Mouse (Mus musculus) lung, postnatal 10 days (tissue): Measurements from ENCODE around the gene Taf15.
A peak's percentile ranks its signal among the peaks of the same experiment; 100 is the strongest.

ENCODE experiments used
- DNase-seq: peaks from one replicate; pipeline ENCODE4 v3.0.0; 2021

Gene Taf15

GRCm38 (mm10) chr11:83472324-83473234 is at the start of gene Taf15:
Taf15 (plus strand) TSS chr11:83473086.
- DNase-seq: peak; percentile 99

- peak; percentile 78 for DNase-seq
Measured at GRCm38 (mm10) chr11:83424681-83425080, 48.2 kb upstream of the Taf15 start.

DNA sequence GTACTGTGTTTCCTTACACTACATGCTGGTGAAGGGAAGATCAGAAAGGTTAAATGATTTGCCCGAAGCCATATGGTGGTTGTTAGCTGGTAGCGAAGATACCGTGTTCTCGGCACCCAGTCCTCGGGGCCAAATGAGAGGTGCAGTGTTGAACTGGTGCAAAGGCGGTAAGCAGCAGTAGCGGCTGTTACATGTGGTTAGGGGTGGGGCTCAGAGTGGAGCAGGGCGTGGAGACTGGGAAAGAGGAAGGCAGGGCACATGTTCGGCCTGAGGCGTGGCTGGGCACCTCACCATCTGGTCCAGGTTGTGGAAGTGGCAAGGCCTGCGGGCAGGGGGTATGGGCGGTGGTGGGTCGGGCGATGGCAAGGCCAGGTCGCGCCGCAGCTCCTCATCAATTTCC is 45.9 kb upstream of the Taf15 start:
- peak; percentile 33 for DNase-seq

DNA sequence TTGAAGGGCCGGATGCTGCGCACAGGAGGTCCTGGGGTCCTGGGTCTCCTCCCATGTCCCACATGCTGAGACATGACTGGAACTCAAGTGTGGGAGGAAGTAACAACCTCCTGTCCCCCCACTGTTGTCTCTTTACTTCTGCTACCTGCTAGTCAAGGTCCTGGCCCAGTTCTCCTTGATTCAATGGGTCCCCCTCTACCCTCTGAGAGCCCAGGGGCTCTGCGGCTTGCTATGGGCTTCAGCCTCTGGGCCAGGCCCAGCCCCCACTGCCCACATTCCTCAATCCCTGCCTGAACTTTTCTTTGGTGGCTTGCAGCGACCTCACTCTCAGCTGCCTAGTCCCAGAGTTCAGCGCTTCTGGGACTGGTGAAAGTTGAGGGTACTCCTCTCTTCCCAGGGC is 43.5 kb upstream of the Taf15 start, which contains the start of gene Gas2l2:
Gene Gas2l2 (minus strand): TSS at position 101 of the 400 bp plus-strand sequence.
- DNase-seq: no peak

- DNase-seq: no peak
Measured at GRCm38 (mm10) chr11:83432533-83432932, 40.4 kb upstream of the Taf15 start.

DNA sequence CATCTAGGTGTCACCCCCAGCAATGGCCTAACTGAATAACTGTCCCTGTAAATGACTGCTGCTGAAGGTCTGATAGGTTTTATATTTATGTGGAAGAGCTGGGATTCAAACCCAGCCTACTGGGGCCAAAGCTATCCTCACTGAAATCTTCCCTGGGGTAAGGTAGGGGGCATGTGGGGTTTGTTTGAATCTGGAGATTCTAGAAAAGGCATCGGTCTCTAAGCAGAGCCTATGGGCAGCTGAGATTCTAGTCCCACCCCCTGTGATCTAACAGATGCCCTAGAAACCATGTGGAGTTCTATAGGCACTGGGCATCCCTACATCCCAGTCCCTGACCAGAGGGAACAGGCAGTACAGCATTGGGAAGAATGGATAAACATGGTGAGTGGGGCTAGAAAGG is 35.5 kb upstream of the Taf15 start, which contains the start of gene 1700020L24Rik:
Gene 1700020L24Rik (plus strand): TSS at position 301 of the 400 bp plus-strand sequence.
- DNase-seq: no peak

DNA sequence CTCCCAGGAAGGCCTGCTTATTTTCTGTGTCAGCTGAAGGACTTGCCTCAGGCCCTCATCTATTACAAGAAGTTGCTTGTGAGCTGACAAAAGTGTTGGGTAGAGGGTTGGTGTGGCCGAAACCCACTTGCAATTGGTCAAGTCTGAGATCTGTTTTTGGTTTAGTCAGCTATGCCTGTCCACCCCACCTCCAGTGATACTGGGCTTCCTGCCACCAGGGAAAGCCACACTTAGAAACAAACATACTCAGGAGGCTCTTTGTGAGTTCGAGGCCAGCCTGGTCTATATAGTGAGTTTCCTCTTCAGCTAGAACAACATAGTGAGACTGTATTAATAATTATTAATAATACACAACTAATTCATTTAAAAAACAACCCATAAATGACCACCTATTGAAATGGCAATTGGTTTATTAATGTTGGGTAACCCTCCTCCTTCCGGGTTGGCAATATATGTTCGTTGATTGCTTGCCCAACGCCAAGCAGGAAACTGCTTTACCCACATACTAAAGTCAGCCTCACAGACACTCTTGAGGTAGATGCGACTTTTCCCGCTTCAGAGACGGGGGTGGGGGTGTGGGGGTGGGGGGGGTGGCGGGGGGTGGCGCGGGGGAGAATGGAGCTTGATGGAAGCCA is 33.3 kb upstream of the Taf15 start:
- DNase-seq: no peak

DNA sequence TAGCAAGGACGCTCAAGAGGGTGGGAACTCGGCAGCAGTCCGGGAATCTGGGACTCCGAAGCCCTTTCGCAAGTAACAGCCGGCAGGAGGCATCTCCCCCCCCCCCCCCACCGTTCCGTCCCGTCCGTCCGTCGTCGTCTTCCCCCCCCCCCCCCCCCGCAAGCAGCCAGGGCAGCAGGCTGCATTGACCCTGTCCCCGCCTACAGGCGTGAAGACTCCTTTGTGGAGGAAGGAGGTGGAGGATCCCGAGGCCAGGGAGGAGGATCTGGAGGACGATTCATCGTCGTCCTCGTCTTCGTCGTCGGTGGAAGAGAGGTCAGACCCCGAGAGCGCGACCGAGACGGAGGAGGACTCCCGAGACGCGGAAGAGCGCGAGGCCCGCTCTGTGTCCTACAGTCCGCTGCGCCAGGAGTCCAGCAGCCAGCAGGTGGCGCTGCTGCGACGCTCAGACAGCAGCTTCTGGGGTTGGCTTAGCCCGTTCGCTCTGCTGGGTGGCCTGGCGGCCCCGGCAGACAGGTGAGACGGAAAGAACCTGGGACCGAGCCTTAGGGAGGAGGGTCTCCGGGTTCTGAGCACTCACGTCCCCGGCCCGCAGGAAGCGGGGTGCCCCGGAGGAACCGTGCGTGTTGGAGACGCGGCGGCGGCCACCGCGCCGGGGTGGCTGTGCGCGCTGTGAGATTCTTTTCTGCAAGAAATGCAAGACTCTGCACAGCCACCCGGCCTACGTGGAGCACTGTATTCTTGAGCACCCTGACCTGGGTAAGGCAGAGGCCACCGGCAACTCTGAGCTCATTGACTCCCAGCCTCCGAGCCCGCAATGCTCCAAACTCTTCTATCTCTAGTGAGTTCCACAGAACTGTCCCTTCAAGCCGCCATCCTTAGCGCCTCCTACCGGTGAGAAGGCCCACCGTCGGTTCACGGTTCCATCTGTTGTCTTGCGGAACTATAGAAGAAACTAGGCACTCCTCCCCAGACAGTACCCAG is 32.5 kb upstream of the Taf15 start:
- peak; percentile 88 for DNase-seq

DNA sequence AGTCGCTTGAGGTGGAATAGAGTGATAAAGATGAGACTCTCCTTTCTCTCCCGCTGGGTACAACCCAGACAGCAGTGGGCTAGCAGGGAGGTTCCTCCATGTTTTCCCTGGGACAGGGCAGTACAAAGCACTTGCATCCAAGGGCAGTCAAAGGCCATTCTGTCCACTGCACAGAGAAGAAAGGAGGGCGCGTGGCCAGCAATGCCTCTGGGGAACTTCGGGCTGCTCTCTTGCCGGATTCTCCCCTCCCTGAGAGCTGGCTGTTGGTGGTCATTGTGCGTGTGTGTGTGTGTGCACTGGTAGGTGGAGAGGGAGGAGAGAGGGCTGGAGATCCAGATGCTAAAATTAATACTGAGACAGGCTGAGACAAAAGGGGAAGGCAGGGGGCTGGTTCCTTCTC is 31.7 kb upstream of the Taf15 start:
- no peak for DNase-seq

DNA sequence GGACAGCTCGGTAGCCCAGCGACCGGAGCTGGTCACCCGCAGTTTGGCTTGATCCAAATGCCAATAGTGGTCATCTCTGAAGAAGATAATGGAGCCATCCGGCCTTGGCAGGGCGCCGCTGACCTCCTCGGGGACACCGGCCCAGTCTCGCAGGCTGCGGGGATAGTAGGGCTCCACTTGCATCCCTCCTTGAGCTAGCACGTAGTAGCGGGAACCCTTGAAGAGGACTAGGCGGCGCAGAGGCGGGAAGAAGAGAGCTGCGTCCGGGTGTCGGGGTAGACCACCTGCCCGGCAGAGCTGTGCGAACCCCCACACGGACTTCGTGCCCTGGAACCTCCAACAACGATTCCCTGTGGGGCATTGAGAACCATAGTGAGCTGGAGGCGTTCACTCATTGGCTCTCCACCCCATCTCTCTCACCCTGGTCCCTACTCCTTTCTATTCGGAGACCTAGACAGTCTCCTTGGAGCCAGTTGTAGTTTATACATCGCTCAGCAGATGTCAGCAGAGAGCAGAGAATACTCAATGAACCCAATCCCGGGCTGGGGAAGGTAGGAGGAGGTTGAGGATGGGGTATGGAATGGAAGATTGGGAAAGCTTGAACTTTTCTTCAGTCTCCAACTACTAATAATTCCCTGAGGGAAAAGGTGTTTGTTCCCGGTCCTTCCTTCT is 30.2 kb upstream of the Taf15 start:
- peak; percentile 86 for DNase-seq

DNA sequence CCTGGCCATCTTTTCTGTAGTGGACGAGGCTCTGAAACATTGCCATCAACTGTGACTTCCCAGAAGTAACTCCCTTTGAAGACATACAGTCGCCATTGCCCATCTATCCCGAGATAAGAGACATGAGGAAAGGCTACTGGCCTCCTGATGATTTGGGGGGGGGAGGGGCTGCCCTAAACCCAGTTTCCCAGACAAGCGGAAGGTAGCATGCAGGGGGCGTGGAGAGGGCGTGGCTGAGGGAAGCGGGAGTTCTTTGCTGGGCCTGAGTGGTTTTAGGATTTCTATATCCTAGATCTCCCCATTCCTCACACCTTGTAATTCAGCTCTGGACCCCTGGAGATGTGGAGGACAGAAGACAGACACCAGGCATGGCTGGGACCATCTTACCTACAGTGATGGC is 29.1 kb upstream of the Taf15 start:
- peak; percentile 31 for DNase-seq

DNA sequence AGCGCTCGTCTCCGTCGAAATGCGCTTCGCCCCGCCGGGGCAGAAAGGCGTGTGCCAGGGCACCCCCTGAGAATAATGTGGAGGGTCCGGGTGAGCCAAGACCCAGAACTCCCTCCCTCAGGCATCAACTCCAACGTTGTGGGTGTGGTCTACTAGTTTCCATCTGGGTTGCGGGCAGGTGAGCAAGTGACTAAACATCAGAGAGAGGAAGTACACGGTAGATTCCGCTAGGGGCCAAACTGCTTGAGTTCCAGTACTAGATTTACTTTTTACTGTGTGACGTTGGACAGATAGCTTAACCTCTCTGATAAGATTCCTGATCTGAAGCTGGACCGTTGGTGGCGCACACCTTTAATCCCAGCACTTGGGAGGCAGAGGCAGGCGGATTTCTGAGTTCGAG is 27.9 kb upstream of the Taf15 start:
- DNase-seq: no peak

DNA sequence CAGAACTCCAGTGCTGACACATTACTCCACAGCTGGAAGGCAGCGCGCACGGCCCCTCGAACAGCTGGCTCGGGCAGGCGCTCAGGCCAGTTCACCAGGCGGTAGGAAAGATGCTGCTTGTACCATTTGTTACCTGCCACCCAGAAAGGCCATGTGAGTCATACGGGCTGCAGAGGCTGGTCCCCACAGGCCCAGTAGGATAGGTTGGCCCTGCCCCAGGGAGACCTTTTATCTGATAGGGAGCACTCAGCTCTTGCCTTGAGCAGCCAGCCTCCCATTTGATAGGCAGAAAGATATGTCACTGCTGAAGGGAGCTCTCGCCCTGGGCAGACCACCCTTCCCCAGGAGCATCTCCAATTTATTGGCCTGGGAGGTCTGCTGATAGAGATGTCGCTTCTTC is 25.3 kb upstream of the Taf15 start:
- no peak for DNase-seq

GRCm38 (mm10) chr11:83448021-83448926 is 24.6 kb upstream of the Taf15 start:
- DNase-seq: peak; percentile 52

- peak; percentile 80 for DNase-seq
Measured at GRCm38 (mm10) chr11:83448927-83449236, 24.0 kb upstream of the Taf15 start.

GRCm38 (mm10) chr11:83449298-83449697 is 23.6 kb upstream of the Taf15 start:
- DNase-seq: peak; percentile 67

DNA sequence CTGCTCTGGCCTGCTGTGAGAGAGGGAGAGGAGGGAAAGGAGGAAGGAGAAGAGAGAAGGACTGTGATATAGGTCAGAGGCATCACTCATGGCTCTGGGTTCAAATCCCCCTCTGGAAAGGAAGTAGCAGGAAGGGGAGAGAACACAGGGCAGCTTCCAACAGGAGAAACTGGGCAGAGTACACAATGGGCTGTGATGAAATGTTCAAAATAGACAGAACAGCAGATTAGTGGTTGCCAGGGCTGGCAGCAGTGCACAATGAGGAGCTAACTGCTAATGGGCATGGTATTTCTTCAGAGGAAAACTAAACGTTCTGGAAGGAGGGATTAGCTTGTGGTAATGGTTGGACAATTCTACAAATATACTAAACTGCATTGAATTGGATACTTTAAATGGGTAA is 22.3 kb upstream of the Taf15 start:
- no peak for DNase-seq

DNA sequence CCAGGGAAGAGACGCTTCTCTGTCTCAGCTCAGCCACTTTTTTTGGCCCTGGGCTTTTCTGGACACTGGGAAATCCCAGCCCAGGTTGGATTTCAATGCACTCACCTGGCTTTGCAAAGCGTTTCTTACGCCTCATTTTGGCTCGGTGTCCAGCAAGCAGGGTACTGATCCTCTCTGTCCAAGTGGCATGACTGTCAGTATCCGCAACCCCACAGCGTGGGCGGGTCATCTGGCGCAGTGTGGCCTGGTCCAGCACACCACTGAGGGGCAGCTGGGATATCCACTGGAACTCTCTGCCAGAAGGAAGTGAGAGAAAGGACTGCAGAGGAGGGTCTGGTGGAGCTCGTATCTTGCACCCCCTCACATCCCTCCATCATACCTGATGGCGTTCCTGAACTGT is 21.6 kb upstream of the Taf15 start:
- DNase-seq: no peak

DNA sequence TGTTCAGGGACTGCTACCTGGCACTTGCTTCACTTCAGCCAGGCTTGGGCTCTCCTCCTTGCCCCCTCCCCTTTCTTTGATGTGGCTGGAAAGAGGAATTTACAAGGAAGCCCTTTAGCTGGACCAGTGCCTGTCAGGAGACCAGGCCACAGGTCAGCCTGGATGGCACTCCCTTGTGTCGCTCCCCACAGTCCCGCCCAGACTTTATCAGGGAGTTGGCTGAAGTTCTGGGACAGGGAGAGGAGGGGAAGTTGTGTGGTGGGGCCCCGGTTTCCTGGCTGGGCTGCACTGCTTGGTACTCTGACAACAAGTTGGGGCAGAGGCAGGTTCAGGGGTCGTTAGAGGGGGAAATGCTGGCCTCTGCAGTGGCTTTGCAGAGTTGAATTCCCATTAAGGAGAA is 18.3 kb upstream of the Taf15 start:
- peak; percentile 73 for DNase-seq

- DNase-seq: no peak
Measured at GRCm38 (mm10) chr11:83455608-83456007, 17.3 kb upstream of the Taf15 start.

DNA sequence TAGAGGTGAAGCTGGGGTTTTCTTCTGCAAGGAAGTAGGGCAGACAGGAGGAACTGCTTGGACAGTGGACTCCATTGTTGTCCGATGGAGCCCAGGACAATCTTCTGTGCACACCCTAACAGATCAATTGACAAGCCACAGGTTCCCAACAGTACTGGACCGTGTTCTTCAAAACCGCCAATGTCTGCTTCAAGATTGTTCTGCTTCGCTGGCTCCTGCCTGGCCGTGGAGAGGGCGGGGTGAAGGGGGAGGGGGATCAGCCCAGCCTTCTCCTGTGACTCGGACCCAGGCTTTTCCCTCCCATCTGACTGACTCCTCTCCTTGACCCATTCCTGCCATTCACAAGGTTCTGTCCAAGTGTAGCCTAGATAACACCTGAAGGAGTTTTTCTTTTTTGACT is 15.6 kb upstream of the Taf15 start:
- no peak for DNase-seq
